Mouse (Mus musculus) thymus, postnatal 0 days (tissue): ENCODE measurements around the gene Nodal. TPM values are rescaled to one million over a fixed set of nuclear protein-coding genes. Genes with fewer than 3 reads are reported as not detected.

Experiments used
- polyA plus RNA-seq: library from polyadenylated mRNA; unstranded; fragments of >200 nt; fragmentation: Nextera tagmentation; extraction: Ambion mirVana; gene quantifications from 2 replicates; pipeline ENCODE4 v1.2.1, GENCODE M21; 2015

Nodal gene
- polyA plus RNA-seq, 1 experiment from 2014 or later, result 0.08 TPM

Other genes with a start within 250 kb of the Nodal start
- 680 and 1,001 TPM in 2 replicates for gene Tbata, start 246.0 kb upstream of the Nodal start, polyA plus RNA-seq
- 0.31 and 0.49 TPM in 2 replicates for gene Adamts14, start 144.5 kb upstream of the Nodal start, polyA plus RNA-seq
- 3.1 and 3.6 TPM in 2 replicates for gene Prf1, start 120.1 kb upstream of the Nodal start, polyA plus RNA-seq
- 2.7 and 3.1 TPM in 2 replicates for gene Pald1, start 34.4 kb upstream of the Nodal start, polyA plus RNA-seq
- 83.7 and 91.5 TPM in 2 replicates for gene Eif4ebp2, start 34.7 kb downstream of the Nodal start, polyA plus RNA-seq
- gene Lrrc20, start 57.8 kb downstream of the Nodal start, polyA plus RNA-seq, result 3.5 and 4.5 TPM in 2 replicates
- gene Npffr1, start 177.5 kb downstream of the Nodal start, polyA plus RNA-seq, result 0.04 TPM in 2 replicates
- 127 and 139 TPM in 2 replicates for gene Ppa1, start 230.6 kb downstream of the Nodal start, polyA plus RNA-seq